Mouse (Mus musculus) neutrophil, adult 5-6 weeks (primary cell): Measurements from ENCODE around the gene Il12b. TPM values are rescaled to one million over a fixed set of nuclear protein-coding genes. Genes with fewer than 3 reads are reported as not detected.
"Not testable (repeated sequence)": the region's sequence is repeated elsewhere in the genome, so short reads cannot be mapped to it uniquely, and the experiment has no call there.

ENCODE experiments used
- ATAC-seq: fragments of 151-379, 151-347 bp; 2 replicates; pipeline ENCODE4 v1.8.0; 2017; ENCODE audit warnings: mild to moderate bottlenecking, moderate TSS enrichment; ENCODE audit not compliant: insufficient number of reproducible peaks, poor library complexity, low FRiP score, severe bottlenecking; ENCODE audit errors: extremely low read depth
- total RNA-seq: library from RNA; stranded (forward); fragments of 200-1000 nt; gene quantifications from 2 replicates; pipeline ENCODE4 v1.2.3, GENCODE M21; 2017

The Il12b gene
- total RNA-seq, 1 experiment from 2014 or later, result not detected

DNA sequence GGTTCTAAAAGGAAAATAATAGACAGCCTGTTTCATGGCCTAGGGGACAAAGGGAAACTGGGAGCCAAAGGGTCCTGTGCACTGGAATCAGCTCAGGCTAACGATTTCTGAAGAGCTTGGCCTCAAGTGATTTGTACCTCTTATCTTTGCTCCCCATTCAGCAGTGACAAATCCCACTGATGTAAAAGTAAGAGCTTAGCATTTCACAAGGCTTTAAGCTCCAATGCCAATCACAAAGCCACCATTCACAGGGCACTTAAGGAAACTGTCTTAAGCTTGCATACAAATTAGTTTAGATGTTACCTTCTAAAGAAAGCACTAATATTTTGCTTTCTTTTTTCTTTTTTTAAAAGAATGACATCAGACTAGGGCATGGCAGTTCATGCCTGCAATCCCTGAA, 6.1 kb downstream of the Il12b start:
- ATAC-seq, result no peak

DNA sequence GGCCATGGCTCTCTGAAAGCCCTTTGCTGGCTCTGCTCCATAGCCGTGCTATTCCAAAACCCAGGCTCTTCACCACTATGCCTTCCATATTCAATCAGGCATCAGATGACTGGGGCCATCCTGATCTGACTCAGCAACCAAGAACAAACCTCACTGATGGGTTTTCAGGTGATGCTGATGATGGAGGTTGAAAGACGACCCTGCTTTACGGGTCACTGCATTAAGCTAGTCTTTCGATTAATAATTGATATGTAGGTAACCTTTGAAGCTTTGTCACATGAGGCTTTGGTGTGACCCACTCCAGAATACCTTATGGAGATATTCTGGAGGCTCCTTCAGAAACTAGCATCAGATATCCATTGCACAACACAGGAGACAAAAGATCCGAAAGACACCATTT, 6.6 kb downstream of the Il12b start:
- ATAC-seq, result no peak

DNA sequence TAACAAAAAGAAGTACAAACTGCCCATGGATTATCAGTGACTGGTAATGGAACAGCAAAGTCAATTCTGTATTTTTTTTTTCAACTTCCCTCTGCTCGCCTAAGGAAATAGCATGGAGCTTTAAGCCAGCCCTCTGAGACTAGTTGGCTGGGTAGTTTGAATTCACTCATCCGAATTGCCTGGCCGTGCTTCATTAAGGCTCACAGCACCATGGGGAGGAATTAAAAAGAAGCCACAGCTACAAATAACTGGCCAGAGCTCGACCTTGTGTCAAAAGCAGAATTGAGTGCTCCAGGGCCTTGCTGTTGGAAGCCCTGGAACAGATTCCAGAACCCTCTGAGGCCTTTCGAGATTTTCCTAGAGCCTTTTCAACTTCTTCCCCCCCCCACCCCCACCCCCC, 8.8 kb downstream of the Il12b start:
- no peak for ATAC-seq

DNA sequence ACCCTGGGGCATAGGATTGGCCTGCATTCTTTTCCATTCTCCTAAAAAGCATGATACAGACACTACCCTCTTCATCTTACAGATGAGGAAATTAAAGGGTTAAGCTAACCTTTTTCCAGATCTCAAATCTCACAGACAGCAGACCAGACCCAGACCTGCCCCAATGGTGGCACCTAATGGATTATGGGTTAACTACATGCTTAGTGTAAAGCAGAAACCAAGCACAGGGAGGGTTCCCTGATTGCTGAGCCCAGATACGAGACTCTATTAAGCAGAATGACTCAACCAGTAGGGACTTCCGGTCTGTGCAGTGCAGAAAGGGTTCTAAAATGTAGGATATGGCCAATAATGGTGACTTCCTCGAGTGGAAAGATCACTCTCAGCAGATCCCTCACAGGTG, 10.6 kb downstream of the Il12b start:
- ATAC-seq, result no peak

DNA sequence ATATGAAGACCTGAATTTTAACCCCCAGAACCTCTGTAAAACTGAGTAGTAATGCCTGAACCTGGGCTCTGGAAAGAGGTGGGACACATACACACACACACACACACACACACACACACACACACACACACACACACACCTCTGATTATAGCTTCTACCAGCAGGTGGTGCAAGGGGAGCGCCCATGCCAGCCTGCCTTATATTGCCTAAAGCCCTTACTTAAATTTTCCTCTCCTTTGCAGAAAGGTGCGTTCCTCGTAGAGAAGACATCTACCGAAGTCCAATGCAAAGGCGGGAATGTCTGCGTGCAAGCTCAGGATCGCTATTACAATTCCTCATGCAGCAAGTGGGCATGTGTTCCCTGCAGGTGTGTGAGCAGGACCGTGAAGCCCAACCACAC, 12.4 kb downstream of the Il12b start:
- 0 out of 2 replicates have a peak, but pooled peaks have one; percentile 35 for ATAC-seq

DNA sequence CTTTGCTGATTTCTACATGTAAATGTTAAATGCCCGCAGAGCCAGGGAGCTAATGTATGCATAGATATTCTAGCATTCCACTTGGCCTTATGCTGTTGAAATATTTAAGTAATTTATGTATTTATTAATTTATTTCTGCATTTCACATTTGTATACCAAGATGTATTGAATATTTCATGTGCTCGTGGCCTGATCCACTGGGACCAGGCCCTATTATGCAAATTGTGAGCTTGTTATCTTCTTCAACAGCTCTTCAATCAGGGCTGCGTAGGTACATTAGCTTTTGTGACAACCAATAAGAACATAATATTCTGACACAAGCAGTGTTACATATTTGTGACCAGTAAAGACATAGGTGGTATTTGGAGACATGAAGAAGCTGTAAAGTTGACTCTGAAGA, 13.5 kb downstream of the Il12b start:
- ATAC-seq, result no peak

DNA sequence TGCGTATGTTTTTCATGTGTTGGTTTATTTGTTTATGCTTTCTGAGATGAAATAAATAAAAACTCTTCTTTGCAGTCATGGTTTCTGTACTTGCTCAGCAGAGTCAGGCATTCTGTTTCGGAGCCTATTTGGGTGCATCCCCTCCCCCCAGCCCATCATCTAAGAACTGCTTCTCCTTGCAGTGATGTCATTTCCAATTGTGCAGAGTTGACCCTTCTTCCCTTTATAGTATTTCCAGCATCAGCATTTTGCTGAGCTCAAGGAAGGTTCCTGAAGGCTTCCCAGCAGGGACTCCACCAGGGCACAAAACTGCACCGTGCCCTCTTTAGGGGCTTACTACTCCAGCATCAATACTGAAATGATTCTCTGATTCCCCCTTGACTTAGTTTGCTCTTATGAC, 14.7 kb downstream of the Il12b start:
- ATAC-seq, result no peak

DNA sequence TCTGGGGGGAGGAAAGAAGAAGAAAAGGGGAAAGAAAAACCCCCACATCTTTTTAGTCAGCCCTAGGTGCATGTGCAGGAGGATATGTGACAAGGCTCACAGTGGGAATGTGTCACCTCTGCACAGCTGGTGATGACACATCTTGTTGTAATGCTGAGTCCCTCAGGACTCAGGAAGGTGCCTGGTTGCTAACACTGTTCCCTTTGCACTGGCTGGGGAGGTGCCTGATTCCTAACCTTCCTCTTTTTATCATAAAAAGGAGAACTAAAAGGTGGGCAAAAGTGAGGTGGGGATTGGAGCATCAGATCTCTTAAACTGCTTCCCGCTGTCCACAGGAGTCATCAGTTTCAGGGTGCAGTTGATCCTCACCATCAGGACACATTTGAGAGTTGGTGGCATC, 17.5 kb downstream of the Il12b start:
- ATAC-seq, result 0 out of 2 replicates have a peak, but pooled peaks have one; percentile 17

DNA sequence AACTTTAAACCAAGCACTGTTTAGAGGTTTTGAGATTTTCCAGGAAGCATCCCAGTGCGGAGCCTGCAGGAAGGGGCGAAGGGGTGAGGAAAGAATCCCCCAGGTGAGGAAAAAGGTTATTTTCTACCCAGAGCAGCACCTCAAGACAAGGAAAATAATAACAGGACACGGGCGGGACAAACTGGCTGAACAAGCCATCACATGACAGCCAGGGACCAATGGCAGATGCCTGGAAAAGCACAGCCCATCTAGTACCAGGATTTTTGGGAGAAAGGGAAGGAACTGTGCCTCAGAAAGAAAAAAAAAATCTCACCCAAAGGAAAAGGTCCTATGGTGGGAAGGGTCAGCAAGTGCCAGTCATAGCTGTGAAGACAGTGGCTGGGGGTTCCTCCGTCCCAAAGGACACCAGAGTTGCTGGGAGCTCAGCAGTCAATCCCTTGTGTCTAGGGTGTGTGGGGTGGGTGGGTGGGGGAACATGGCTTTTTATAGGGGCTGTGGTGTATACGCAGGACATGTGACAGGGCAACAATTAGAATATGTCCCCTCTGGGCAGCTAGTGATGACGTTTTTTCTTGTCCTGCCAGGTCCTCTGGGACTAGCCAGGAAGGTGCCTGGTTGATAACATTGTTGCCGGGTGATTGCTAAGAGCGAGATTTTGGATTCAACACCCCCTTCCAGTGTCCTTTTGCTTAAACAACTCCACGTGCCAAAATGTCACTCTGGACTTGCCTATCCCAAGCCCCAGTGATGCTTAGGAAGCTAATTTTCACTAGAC, 22.7 kb downstream of the Il12b start:
- ATAC-seq, result no peak

DNA sequence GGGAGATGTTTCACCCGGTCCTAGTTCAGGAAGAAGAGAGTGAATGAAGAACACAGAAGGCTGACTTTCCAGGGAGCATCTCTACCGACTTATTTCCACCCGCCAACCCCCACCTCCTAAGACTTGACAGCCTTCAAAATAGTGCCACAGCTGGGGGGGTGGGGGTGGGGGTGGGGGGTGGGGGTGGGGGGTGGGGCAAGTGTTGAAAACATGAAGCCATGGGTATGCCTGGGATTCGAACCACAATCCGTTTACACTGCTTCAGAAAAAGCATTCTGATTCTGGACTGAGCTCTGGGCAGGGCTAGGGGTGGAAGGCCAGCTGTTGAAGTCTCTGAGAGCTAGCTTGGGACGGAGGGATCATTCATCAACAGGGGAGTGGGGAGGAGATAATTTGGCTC, 23.4 kb downstream of the Il12b start:
- no peak for ATAC-seq

DNA sequence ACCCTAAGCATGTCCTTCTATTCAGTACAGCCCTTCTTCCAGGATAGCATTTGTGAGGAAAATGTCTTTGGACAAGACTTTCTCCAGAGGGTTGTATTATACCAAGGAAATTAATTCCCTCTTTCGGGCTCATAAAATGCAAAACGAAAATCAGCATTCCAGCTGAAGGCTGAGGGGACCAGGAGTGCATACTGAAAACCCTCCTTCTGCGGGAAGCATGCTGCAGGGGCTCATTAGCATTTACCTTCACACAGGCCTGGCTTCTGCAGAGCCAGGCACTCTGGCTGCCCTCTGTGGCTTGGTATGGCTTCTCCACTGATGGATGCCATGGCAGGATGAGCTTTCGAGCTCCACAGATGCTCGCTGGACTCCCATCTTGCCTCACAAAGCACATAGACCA, 24.1 kb downstream of the Il12b start:
- ATAC-seq, result no peak

DNA sequence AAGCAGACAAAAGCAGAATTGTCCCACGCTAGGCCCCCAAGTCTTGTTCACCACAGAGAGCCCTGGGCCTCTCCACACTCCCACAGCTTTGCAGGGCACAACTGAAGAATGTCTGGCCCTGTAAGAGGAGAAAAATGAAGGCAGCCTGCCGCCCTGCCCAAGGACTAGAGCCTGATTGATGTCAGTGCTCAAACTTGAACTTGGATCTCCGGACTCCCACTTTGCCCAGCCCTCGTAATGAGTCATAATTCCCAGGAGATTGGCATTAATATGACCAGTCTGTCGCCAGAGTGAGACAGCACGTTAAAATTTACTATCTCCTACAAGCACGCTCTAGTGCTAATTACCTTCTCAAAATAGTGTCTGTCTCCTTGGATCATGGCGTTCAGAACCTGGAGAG, 25.1 kb downstream of the Il12b start:
- no peak for ATAC-seq

DNA sequence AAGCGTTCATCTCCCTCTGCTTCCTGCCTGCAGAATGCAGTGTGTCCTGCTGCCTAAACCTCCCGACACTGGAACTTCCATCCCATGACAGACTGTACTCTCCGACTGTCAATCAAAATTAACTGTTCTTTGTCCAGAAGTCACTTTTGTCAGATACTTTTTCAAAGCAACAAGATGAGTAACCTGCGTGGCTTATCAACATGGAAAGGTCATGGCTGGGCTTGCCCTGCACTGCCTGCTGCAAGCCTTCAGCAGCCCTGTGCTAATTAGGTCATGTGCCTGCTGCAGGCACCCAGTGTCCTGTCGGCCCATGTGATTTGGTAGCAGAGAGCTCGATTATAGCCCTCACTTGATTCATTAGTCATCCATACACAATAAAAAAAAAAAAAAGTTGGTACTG, 25.8 kb downstream of the Il12b start:
- ATAC-seq, result no peak

DNA sequence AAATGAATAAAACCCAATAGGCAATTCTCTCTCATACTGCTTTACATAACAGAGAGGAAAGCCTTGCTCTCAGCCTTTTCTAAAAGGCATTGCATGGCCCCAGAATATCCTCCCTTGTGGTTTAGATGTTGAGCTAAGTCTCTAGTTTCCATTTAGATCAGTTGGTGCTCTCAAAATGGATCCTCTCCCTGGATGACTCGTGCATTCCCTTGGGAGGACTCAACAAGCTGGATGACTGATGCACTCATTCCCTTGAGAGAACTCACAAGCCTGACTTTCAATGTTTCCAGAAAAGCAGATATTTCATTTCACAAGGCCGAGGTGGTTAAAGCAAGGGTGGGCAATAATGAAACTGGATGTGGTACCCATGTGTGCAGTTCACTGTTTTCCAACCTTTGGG, 28.1 kb downstream of the Il12b start:
- no peak for ATAC-seq

DNA sequence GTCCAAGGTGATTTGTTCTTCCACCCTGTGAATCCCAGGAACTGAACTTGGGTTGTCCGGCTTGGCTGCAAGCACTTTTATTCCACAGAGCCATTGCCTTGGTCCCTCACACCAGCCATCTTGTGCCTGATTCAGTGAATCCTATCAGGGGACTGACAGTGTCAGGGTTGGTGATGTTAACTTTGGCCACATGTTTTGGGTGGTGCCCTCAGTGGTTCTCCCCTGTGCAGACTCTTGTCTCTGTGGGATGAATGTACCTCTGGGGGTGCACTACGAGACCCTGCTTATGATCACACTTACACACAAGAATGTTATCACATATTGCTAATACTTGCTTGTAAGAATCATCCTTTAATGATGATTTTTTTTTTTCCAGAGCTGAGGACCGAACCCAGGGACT, 30.2 kb downstream of the Il12b start:
- ATAC-seq, result no peak

DNA sequence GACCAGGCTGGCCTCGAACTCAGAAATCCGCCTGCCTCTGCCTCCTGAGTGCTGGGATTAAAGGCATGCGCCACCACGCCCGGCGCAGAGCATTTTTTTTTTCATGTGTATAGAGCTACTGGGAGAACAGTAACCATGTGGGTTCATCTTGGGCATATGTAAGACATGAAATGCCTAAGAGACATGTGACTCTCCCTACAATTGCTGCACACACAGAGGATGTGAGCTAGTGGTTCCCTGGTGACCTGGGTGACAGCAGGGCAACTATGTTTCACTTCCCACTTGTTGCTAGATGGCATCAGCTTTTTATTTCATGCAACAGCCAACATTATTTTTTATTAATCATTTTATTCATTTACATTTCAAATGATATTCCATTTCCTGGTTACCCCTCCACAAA, 37.9 kb downstream of the Il12b start:
- no peak for ATAC-seq

DNA sequence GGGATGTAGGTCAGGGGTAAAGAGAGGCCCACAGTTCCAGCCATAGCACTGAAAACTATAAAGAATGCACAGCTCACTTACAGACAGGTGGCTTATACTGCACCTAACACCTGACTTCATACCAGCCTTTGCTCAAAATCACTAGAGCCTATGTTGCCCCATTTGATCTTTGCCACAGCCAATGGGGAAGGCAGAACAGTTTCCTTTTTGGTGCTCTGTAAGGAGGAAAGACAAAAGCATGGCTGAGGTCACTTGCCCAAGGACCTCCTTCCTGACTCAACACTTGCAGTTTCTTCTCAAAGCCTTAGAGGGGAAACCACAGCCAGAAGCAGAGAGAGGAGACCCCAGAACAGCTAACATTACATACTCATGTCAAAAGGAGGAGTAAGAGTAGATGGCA, 51.2 kb downstream of the Il12b start:
- no peak for ATAC-seq

DNA sequence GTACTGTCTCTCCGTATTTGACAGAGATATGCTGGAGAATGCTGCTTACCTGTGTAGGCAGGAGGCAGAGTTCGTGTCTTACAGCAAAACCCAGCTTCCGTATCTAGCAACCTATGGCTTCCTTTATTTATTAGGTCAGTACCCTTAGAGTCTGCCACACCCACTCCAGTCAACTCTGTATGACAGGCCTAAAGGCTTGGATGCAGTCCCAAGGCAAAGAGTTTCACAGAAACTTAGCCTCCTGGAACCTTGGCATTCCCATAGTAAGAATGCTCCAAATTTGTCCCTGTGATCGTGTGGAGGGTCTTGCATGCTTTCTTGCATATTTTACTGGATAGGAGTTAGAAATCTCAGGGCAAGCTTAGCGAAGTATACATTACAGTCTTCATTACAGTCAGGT, 52.2 kb downstream of the Il12b start:
- not testable (repeated sequence) for ATAC-seq

DNA sequence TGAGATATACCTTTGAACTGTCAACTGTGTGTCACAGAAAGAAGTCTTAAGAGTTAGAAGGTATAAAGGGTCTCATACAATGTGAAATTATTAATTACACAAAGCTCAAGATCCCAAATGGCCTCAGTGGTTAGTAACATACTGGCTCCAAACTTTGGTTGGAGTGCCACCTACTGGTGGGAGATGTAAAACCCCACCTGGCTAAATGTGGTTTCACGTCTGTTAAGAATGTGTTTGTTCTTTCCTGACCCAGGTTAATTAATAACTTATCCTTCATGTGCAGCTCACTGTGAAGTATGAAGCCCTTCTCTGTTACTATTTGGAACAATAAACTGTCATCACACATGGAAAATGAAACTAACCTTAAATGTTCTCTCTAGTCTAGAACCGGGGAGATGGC, 53.6 kb downstream of the Il12b start:
- peak; percentile 60; the same call in 1 of the 2 replicates for ATAC-seq

DNA sequence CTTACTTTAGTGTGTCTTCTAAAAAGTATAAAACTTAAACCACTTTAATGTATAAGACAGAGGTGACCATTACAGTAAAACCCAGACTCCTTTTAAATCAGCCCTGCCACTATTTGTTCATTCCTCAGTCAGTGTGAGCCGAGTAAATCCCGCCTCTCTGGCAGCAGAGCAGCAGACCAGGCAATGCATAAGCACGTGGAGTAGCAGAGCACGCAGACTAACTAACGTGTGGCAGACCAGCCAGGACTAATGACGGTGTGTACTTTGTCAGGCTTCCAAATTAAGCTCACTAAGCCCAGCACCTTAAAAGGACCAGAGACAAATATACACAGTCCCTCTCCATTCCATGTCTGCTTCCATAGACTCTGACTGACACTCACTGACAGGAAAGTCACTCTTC, 61.6 kb downstream of the Il12b start:
- ATAC-seq, result no peak
